Mouse (Mus musculus): ENCODE measurements around the gene Arid5b. TPM values are rescaled to one million over a fixed set of nuclear protein-coding genes. Genes with fewer than 3 reads are reported as not detected.
A peak's percentile ranks its signal among the peaks of the same experiment; 100 is the strongest.

Arid5b gene
- polyA plus RNA-seq, 1 experiment from 2014 or later = 10.7 TPM

DNA sequence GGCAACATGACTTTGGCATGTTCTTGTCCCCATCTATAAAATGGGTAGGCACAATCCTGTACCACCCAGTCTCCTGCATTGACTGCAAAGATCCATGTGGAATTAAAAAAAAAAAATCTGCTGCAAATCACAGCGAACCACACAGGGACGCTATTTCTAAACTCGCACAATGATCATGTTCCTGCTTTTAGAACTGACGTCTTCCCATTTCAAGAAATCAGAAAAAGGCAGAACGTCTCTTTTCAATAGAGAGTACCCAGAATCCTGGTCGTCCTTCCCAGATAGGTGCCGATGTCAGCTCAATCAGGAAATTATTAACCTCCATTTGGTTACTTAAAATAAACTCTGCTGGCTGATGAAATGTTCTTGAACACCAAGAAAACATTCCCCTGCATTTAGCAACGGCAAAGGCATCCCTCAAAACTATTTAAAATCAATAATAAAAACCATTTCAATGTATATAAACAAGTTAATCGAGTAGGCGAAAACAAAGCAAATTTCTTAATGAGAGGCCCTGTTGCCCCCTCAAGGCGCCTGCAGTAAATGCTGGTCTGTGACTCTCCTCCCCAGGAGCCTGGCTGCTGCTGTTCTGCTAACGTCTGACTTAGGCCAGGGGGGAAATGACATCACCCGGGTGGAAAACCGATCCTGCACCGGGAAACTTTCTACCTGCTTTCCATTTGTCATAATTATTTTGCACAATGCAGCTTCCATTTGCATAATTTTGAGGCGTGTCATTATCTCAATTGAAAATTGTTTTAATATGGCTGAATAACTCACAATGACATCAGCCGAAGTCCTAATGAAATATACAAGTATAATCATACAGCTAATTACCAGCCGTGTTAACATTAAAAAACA, 3.4 kb downstream of the Arid5b start:
- no peak for DNase-seq (ENCODE audit: low spot score)

- no peak for DNase-seq (ENCODE audit: low spot score)
These were observed 8.8 kb downstream of the Arid5b start for GRCm38 (mm10) chr10:68269789-68270188.

DNA sequence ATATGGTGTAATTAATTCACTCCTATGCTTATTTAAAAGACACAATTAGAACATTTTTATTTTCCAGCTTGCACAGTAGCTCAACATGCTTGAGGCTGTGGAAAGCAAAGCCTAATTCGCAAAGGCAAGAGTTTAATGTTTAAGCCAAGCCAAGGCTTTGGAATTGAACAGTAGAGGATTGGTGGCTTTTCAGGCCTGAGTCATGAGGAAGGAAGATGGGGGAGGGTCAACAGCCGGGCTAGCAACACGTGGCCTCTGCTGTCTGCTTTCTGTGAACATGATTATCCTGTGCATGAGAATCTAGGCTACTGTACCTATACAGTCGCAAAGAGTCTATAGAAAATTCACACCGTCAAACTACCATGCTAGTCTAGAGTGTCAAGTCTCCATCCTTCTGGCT, 9.9 kb downstream of the Arid5b start:
- no peak for DNase-seq (ENCODE audit: low spot score)

DNA sequence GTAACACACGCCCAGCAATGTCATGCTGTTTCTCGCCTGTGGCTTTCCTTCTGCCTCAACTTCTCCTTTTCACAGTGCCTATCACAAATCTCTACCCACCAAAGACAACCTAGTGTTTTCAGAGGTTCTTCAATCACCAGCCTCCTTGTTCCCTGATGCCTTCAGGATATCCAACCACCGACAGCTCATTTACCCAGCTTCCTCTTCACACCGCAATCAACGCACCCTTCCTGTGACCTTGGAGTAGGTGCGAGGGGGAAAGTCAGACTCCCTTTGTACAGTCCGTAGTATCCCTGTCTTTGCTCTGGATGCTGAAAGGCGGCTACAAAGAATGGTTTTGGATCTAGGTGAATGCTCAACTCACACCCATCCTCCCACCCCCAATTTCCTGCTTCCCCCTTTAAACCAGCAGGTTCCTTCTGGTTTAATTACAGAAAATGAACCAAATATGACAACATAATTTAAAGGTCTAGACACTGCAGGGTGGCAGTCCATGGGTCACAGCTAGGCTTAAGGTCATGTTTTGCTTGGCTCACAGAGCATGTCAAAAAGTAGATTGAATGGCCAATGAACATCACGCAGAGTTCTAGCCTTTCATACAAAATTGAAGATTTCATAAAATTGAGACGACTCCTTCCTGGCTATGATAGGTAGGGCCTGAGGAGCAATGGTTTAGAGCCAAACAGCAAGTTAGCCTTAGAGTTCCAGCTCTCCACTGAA, 14.4 kb downstream of the Arid5b start:
- DNase-seq (ENCODE audit: low spot score) = no peak

DNA sequence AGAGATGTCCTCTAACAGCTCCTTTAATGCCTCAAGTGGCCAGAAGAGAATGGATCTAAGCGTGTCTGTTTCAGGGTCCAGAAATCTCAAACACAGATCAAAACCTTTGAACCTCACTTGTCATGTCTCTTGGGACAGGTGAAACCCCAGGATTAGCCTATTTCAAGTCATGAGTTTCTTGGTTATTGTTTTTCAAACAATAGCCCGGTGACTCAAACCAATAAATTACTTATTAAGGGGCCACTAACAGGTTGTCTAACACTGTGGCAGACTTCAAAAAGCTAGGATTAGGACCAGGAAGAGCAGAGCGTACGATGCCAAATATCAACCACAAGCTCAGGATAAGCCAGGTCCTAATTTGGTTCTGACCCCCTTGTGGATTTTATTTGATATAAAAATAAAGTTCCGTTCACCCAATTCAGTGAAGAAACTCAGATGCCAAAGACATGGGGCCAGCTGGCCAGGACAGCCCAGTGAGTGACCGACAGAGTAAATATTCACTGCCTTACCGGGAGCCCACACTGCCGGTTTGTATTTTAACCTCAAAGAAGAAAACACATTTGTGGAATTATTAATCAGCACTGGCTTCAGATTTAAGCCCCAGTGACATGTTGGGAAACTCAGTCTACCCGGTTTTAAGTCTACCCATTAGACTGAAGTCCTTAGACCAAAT, 15.1 kb downstream of the Arid5b start:
- DNase-seq (ENCODE audit: low spot score) = no peak

DNA sequence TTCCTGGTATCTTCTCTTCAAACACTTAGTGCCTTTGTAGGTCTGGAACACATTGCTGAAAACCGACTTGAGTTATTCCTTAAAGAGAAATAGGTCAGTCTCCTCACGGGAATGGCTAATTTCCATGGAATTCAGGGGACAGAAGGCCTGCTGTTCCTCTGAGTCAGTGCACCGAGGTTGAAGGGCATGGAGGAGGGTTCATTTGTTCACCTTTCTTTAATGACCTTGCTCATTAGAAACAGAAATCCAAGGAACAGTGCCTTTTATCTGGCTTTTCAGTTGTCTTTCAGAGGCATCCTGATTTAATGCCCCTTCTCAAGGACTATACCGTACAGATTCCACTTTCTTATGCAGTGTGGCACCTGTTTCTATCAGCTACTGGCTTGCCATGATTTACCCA, 18.9 kb downstream of the Arid5b start:
- DNase-seq (ENCODE audit: low spot score) = no peak

GRCm38 (mm10) chr10:68257358-68258056, 21.0 kb downstream of the Arid5b start:
- DNase-seq (ENCODE audit: low spot score) = no peak

DNA sequence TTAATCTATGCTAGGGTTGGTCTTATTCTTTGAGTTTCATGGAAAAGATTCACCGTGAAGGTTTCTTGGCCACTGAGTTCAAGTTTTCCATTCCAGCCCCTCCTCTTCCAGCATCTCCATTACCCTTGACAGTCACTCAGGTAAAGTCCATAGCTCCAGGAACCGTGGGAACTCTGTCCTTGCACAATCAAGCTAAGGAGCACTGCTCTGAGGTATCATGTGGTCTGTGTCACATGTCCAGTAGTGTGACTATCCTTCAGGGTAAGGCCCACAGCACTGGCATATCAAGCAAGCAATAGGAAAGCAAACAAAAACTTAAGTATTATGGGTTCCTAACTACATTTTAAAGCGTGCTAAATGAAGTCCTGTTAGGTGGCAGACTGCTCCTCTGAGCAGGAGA, 22.4 kb downstream of the Arid5b start:
- DNase-seq (ENCODE audit: low spot score) = no peak

DNA sequence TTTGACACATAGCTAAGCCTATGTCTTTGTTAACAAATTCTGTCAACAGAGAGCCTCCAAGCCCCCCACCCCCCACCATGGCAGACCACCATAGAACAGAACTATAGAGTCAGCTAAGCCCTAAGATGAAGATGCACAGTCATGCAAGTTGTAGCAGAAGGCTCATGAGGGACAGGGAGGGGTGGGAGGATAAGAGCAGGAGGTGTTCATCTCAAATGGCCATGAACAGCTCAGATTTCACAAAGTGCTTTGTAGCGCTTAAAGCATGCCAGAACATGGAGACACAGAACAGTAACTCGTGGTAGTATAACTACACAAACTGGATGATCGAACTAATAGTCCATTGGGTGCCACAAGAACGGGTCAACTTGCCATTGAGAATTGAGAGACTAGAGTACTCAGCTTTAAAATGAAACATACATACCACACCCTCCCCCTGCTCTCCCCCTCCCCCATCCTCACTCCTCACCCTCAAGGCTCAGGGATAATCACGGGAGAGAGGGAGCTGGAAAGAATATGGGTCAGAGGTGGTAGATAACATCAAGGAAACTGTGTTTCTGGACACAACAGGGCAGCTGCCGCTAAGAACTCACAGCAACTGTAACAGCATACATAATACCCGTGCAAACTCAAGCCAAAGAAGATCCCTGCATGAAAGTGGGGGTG, 25.0 kb downstream of the Arid5b start:
- no peak for DNase-seq (ENCODE audit: low spot score)

GRCm38 (mm10) chr10:68252650-68253049, 25.9 kb downstream of the Arid5b start:
- DNase-seq (ENCODE audit: low spot score) = no peak

GRCm38 (mm10) chr10:68249355-68249782, 29.2 kb downstream of the Arid5b start:
- DNase-seq (ENCODE audit: low spot score) = no peak

DNA sequence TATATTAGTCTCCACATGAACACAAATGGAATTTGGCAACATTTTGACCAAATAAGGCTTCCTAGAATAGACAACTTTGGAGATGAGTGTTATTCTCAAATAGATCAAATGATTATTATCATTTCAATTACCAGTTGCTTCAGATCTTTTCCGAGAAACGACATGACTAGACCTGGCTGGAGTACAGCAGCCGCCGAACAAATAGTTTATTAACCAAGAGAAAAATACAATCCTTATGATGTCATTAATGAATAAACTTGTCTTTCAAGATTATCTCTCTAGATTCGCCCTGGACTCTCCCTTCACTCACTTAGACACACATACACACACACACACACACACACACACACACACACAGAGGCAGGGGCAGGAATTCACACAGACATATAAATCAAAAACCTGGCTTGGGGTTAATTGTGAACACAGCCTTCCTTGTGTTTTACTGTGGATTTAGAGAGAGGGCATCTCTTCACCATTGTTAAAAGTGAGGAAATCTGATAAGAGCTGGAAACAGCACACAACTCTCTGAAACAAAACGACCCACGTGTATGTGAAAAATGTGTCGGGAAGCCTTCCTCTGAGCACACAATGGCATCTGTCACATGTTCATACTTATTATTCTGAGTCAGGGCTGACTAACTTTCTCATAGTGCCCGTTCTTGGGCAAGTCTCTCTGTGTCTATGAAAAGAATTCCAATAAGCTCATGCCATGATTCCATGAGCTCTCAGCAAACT, 30.1 kb downstream of the Arid5b start:
- DNase-seq (ENCODE audit: low spot score) = no peak

DNA sequence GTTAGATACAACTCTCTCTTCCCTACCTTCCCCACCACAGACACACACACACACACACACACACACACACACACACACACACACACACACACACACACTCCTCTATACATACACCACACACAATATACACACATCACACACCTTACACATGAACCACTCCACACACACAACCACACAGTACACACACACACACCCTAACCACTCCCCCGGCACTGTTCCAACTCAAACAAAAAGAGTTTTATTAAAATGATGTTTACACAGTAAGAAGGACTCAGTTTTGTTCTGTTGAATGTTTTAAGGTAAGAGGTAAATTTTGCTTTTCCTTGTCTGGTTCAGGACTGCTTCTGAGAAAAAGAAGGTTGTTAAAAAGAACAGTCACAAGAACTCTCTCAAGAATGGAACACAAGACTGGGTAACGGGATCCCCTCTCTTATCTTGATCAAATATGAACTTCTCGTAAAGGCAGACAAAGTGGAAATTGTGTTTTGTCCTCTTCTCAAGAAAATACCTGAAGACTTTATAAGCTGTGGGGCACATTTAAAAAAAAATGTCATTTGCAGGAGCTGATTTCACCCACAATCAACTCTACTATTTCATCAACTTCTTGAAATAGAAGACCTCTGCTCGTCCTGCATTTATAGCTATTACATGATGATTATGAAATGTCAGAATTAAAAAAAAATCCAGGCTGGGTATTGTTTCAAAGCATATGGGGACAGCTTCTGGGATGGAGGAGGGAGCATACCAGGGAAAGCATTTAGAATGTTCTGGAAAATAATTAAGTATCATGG, 30.9 kb downstream of the Arid5b start:
- no peak for DNase-seq (ENCODE audit: low spot score)

DNA sequence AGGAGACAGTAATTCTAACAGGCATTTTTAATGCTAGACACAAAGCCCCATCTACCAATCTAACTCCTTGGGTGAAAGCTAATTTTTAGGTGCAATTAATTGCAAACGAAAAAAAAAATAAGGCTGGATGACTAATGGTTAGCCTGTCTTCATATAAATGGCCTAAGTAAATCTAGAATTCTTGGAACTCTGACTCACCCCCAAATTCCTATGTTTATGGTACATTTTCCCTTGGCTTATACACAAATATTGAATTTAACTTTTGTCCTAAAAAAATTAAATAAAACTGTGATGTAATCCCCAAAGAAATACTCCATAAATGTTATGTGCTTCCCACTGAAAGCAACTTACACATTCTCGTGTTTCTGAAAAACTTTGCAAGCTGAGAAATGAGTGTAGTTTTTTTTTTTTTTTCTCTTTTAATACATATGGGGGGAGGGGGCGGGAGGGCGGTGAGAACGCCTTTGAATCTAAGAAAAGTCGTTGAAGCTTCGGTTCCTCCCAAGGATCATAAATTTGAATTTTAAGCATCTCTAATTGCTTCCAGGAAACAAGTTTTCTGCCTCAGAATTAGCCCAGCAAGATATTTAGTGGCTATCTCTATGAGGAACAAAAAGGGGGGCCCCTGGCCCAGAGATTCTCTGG, 31.8 kb downstream of the Arid5b start:
- DNase-seq (ENCODE audit: low spot score) = no peak

GRCm38 (mm10) chr10:68240804-68241485, 37.6 kb downstream of the Arid5b start:
- DNase-seq (ENCODE audit: low spot score) = peak; percentile 18

DNA sequence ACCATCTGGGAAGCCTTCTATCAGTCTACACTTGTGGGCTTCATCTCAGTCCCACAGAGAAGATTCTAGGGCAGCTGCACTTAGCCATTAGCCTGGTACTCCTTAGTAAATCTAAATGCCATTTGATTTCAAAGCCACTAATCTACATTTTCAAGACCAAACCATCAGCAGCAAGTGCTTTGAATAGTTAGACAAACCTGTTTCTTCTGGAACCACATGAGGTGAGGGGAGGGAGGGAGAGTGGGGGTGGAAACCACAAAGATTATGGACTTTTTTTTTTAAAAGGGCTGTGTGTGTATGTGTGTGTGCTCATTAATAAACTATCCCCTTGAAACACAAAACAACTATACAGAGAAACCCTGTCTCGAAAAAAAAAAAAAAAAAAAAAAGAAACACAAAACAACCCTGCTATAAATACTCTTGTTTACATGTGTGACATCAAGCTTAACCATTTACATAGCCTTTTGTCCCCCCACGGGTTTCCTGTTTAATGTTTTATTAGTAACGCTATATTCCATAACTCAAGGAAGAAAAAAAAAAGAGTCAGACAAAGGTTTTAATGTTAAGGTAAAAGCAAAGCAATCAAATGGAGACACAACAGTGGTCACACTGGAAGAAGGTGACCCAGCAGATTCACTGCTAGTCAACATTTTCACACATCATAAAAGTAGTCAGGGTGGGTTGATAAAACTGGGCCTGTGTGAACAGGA, 38.3 kb downstream of the Arid5b start:
- no peak for DNase-seq (ENCODE audit: low spot score)

DNA sequence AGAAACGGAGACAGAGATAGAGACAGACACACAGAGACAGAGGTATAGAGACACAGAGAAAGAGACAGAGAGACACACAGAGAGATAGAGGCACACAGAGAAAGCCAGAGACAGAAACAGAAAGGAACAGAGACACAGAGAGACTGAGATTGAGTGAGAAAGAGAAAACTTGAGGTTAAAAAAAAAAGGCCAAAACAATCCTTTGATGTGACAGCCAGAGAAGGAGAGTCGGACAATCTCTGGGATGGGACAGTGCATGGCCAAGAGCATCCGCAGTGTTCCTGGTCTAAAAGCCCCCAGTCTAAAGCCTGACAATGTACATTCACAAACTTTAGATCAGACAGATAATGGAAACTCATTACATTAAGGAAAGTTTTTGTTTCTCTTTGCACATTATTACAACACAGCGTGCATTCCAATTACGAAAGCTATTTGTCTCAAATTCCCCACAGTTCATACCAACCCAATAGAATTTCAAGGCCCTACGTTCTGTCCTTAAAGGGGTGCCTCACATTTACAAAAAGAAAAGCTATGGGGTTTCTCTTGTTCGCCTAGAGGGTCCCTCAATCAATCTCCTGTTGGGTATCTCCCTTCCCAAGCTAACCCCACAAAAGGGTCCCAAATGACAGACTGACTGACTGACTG, 39.0 kb downstream of the Arid5b start:
- DNase-seq (ENCODE audit: low spot score) = no peak

Data from thymus, postnatal 0 days (tissue).